Mouse (Mus musculus): ENCODE measurements at regions not wholly inside any gene's neighbourhood (a gene's known extent, or its start where the extent isn't known, plus 50 kb on each side); places are given as distances from the start of the nearest gene placed in this dataset.

DNA sequence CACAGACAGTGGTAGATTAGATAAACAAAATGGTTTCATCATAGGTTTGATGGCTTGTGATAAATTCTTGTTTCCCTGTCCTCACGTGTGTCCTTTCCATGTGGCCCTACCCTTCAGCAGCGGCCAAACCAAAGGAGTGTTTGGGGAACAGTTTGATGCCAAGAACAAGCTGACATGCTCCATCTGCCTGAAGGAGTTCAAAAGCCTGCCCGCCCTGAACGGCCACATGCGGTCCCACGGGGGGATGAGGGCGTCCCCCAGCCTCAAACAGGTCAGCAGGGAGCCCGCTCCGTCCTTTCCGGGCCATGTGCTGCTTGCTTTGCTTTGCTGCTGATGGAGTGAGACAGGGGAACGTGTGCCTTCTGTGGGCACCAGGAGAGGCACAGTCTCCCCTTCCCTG, 51.0 kb upstream of the Mrps10 start:
- WGBS, result 95% methylated on average over 11 of the region's 11 CpGs
- no peaks in the 10 kb centered on the region for H3K9me3 ChIP-seq (ENCODE audit: control insufficient read depth, low read length)
- peaks cover 11% of the 10 kb centered on the region; the same call in 1 of the 2 replicates for H3K36me3 ChIP-seq (ENCODE audit: control insufficient read depth, insufficient read depth, low read length)
- H3K27ac ChIP-seq (replicated peaks; ENCODE audit: low read depth, low read length), result no peak overlapping the region
- H3K4me1 ChIP-seq (ENCODE audit: control insufficient read depth, insufficient read depth, low read length), result no peaks in the 10 kb centered on the region
- no peak overlapping the region for H3K9ac ChIP-seq (ENCODE audit: low read length)
- no peaks in the 10 kb centered on the region for H3K27me3 ChIP-seq (ENCODE audit: control insufficient read depth, insufficient read depth, low read length)
- H3K4me3 ChIP-seq (ENCODE audit: low read depth, low read length), result no peak overlapping the region
- no peak overlapping the region for H3K4me2 ChIP-seq (ENCODE audit: low read depth, severe bottlenecking)
- no peak for ATAC-seq (ENCODE audit: insufficient number of reproducible peaks, low FRiP score, low TSS enrichment, low read depth)
- DNase-seq (ENCODE audit: low spot score), result no peak

DNA sequence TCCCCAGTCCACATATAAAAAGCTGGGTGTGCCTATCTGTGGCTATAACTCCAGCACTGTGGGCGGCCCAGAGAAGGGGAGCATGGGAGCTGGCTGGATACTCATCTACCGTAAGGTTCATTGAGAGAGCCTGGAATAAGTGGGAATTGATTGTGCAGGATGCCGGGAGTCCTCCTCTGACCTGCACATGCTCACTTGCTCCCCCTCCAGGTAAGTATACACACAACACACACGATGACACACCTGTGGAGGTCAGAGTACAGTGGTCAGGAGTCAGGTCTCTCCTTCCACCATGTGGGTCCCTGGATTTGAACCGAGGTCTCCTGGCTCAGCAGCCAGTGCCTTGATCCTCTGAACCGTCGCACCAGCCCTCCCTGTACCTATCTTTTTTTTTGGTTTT, 55.5 kb upstream of the Mrps10 start:
- ATAC-seq (ENCODE audit: insufficient number of reproducible peaks, low FRiP score, low TSS enrichment, low read depth) (no peak), DNase-seq (ENCODE audit: low spot score) (no peak)
- Histone ChIP-seq H3K36me3 (ENCODE audit: control insufficient read depth, insufficient read depth, low read length) (peaks cover 4% of the 10 kb centered on the region; the same call in 1 of the 2 replicates), H3K4me2 (ENCODE audit: low read depth, severe bottlenecking) (no peak overlapping the region), H3K27ac (replicated peaks; ENCODE audit: low read depth, low read length) (no peak overlapping the region), H3K27me3 (ENCODE audit: control insufficient read depth, insufficient read depth, low read length) (no peaks in the 10 kb centered on the region), H3K4me1 (ENCODE audit: control insufficient read depth, insufficient read depth, low read length) (no peaks in the 10 kb centered on the region), H3K9ac (ENCODE audit: low read length) (no peak overlapping the region), H3K9me3 (ENCODE audit: control insufficient read depth, low read length) (no peaks in the 10 kb centered on the region; the same call in 1 of the 2 replicates), H3K4me3 (ENCODE audit: low read depth, low read length) (no peak overlapping the region)
- 97% methylated on average over 7 of the region's 7 CpGs for WGBS

DNA sequence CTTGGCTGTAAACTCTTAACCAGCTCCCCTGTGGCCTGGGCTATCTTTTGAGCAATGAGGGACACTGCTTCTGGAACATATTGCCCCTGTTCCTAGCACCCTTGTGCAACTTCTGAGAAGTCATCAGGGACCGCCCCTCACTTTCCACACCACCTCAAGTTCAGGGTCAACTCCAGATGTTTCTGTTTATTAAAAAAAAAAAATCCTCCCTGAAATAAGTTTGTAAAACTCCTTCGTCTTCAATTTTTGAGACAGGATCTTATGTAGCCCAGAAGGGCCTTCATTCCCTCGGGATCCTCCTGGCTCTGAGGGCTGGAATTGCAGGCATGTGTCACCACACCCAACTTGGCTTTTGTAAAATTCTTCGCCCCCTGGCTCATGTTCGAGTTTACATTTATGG, 57.4 kb upstream of the Mrps10 start:
- no peak for DNase-seq (ENCODE audit: low spot score)
- Histone ChIP-seq H3K36me3 (ENCODE audit: control insufficient read depth, insufficient read depth, low read length) (peaks cover 4% of the 10 kb centered on the region; the same call in 1 of the 2 replicates), H3K4me2 (ENCODE audit: low read depth, severe bottlenecking) (no peak overlapping the region), H3K27me3 (ENCODE audit: control insufficient read depth, insufficient read depth, low read length) (no peaks in the 10 kb centered on the region), H3K4me3 (ENCODE audit: low read depth, low read length) (no peak overlapping the region), H3K27ac (replicated peaks; ENCODE audit: low read depth, low read length) (no peak overlapping the region), H3K9ac (ENCODE audit: low read length) (no peak overlapping the region), H3K4me1 (ENCODE audit: control insufficient read depth, insufficient read depth, low read length) (no peaks in the 10 kb centered on the region), H3K9me3 (ENCODE audit: control insufficient read depth, low read length) (no peaks in the 10 kb centered on the region; the same call in 1 of the 2 replicates)
- ATAC-seq (ENCODE audit: insufficient number of reproducible peaks, low FRiP score, low TSS enrichment, low read depth), result no peak
- 90% methylated on average over 5 of the region's 5 CpGs for WGBS

DNA sequence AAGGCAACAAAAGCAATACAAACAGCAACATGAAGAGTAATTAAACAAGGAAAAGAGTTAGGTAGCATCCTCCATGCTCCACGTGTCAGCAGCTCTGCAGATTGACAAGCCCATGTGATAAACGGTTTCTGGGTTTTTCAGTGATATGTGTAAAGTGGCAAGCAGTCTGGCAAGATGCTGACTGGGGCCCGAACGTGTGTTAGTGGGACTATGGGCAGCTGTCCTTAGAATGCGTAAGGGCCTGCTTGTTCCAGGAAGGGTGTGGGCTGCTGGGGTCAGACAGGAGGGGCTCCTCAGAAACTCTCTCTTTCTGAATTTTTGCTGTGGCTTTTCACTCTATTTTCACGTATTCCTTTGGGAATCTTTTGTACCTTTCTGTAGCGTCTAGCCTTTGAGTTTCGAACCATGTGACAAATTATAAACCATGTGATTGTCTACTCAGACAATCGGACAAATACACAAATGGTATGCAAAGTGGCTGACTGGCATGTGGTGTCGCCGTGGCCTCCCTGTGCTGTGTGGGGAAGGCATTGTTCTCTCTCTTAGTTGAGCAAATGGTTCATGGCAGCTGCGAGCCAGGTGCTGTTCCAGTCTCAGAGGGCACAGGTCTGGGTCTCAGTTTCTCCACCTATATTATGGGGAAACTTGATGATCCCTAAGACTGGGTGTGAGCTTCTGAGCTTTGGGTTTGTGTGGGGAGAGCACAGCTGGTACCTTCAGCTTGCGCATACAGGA, 62.5 kb upstream of the Mrps10 start:
- DNase-seq (ENCODE audit: low spot score), result no peak
- H3K27me3 ChIP-seq (ENCODE audit: control insufficient read depth, insufficient read depth, low read length), result no peaks in the 10 kb centered on the region
- H3K36me3 ChIP-seq (ENCODE audit: control insufficient read depth, insufficient read depth, low read length), result no peaks in the 10 kb centered on the region
- H3K27ac ChIP-seq (replicated peaks; ENCODE audit: low read depth, low read length), result no peak overlapping the region
- H3K4me2 ChIP-seq (ENCODE audit: low read depth, severe bottlenecking), result no peak overlapping the region
- ATAC-seq (ENCODE audit: insufficient number of reproducible peaks, low FRiP score, low TSS enrichment, low read depth), result no peak
- H3K4me1 ChIP-seq (ENCODE audit: control insufficient read depth, insufficient read depth, low read length), result no peaks in the 10 kb centered on the region
- H3K9ac ChIP-seq (ENCODE audit: low read length), result no peak overlapping the region
- no peak overlapping the region for H3K4me3 ChIP-seq (ENCODE audit: low read depth, low read length)
- 86% methylated on average over 13 of the region's 13 CpGs for WGBS
- H3K9me3 ChIP-seq (ENCODE audit: control insufficient read depth, low read length), result no peaks in the 10 kb centered on the region; the same call in 1 of the 2 replicates

DNA sequence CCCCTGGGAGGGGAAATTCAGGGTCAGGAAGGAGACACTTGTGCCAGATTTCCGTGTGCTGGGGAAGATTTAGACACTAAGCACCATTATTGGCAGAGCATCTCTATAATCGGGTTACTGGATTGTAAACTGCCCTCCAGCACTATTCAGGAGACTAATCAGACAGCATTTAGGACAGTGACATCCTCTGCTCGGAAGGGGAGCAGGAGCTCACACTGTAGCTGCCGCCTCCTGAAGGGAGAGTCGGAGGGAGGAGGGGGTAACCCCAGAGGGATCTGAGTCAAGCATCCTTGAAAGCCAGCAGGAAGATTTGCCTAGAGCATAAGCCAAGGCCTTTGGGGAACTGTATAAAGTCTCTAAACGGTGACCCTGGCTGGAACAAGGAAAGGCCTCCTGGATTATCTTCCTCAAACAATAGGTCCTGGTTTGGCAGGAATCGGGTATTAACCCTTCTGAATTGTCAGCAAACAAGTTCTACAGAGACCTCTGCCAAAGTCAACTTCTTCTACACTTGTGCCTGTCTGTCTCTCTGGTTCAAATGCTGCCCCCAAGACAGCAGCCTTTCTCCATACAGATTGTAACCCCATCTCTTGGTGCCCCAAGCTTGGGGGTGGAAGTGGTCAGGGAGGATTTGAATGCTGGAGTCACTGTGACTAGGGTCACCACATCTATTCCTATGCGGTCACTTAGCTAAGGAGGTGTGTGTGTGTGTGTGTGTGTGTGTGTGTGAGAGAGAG, 64.1 kb upstream of the Mrps10 start:
- DNase-seq (ENCODE audit: low spot score) (no peak), ATAC-seq (ENCODE audit: insufficient number of reproducible peaks, low FRiP score, low TSS enrichment, low read depth) (no peak)
- Histone ChIP-seq H3K9me3 (ENCODE audit: control insufficient read depth, low read length) (no peaks in the 10 kb centered on the region), H3K36me3 (ENCODE audit: control insufficient read depth, insufficient read depth, low read length) (no peaks in the 10 kb centered on the region), H3K27ac (replicated peaks; ENCODE audit: low read depth, low read length) (no peak overlapping the region), H3K9ac (ENCODE audit: low read length) (no peak overlapping the region), H3K4me3 (ENCODE audit: low read depth, low read length) (no peak overlapping the region), H3K4me2 (ENCODE audit: low read depth, severe bottlenecking) (no peak overlapping the region), H3K4me1 (ENCODE audit: control insufficient read depth, insufficient read depth, low read length) (no peaks in the 10 kb centered on the region), H3K27me3 (ENCODE audit: control insufficient read depth, insufficient read depth, low read length) (no peaks in the 10 kb centered on the region)
- 68% methylated on average over 8 of the region's 8 CpGs for WGBS

DNA sequence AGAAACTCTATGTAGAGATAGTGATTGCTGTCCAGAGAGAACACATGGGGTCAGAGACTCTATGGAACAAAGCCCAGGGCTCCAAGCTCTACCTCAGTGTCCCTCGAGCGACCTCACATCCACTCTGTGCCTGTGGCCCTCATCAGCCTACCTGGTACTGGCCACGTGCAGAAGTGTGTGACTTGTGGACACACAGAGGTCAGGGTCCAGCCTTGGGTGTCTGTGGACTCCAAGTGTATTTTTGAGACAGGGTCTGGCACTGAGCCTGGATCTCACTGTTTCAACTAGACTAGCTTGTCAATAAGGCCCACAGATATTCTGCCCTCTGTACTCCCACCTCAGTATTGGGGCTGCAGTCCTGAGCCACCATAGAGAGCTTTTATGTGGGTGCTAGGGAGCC, 65.1 kb upstream of the Mrps10 start:
- DNase-seq (ENCODE audit: low spot score) (no peak), ATAC-seq (ENCODE audit: insufficient number of reproducible peaks, low FRiP score, low TSS enrichment, low read depth) (no peak)
- no peak overlapping the region for H3K27ac ChIP-seq (replicated peaks; ENCODE audit: low read depth, low read length)
- no peaks in the 10 kb centered on the region for H3K4me1 ChIP-seq (ENCODE audit: control insufficient read depth, insufficient read depth, low read length)
- no peak overlapping the region for H3K9ac ChIP-seq (ENCODE audit: low read length)
- no peaks in the 10 kb centered on the region for H3K27me3 ChIP-seq (ENCODE audit: control insufficient read depth, insufficient read depth, low read length)
- H3K4me3 ChIP-seq (ENCODE audit: low read depth, low read length), result no peak overlapping the region
- no peaks in the 10 kb centered on the region for H3K36me3 ChIP-seq (ENCODE audit: control insufficient read depth, insufficient read depth, low read length)
- 95% methylated on average over 3 of the region's 3 CpGs for WGBS
- H3K9me3 ChIP-seq (ENCODE audit: control insufficient read depth, low read length), result no peaks in the 10 kb centered on the region
- no peak overlapping the region for H3K4me2 ChIP-seq (ENCODE audit: low read depth, severe bottlenecking)

DNA sequence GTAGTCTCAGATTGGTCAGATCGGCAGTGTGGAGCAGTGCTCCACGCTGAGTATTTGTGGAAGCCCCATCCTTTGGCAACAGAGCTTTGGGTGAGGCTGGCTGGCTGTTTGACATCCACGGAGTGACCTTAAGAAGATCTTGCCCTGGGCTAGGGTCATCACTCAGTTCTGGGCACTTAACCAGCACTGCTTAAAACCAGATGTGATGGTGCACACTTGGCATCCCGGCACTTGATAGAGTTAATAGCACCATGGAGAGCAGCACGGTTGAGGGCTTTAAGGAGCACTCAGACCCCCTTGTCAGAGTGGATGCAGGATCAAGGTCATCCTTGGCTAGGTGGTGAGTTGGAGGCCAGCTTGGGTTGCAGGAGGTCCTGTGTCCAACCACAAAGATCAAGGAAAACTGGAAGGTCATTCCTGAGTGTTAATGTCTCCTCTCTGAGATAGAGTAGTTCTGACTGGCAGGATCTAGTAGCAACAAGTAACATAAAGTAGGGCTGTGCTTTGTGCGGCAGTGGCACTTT, 70.2 kb upstream of the Mrps10 start:
- H3K9ac ChIP-seq (ENCODE audit: low read length), result no peak overlapping the region
- H3K36me3 ChIP-seq (ENCODE audit: control insufficient read depth, insufficient read depth, low read length), result no peaks in the 10 kb centered on the region
- 87% methylated on average over 6 of the region's 6 CpGs for WGBS
- no peaks in the 10 kb centered on the region for H3K9me3 ChIP-seq (ENCODE audit: control insufficient read depth, low read length)
- no peak overlapping the region for H3K4me2 ChIP-seq (ENCODE audit: low read depth, severe bottlenecking)
- no peak for ATAC-seq (ENCODE audit: insufficient number of reproducible peaks, low FRiP score, low TSS enrichment, low read depth)
- DNase-seq (ENCODE audit: low spot score), result no peak
- H3K27me3 ChIP-seq (ENCODE audit: control insufficient read depth, insufficient read depth, low read length), result no peaks in the 10 kb centered on the region
- no peak overlapping the region for H3K27ac ChIP-seq (replicated peaks; ENCODE audit: low read depth, low read length)
- no peak overlapping the region for H3K4me3 ChIP-seq (ENCODE audit: low read depth, low read length)
- peaks cover 3% of the 10 kb centered on the region; the same call in 1 of the 2 replicates for H3K4me1 ChIP-seq (ENCODE audit: control insufficient read depth, insufficient read depth, low read length)

DNA sequence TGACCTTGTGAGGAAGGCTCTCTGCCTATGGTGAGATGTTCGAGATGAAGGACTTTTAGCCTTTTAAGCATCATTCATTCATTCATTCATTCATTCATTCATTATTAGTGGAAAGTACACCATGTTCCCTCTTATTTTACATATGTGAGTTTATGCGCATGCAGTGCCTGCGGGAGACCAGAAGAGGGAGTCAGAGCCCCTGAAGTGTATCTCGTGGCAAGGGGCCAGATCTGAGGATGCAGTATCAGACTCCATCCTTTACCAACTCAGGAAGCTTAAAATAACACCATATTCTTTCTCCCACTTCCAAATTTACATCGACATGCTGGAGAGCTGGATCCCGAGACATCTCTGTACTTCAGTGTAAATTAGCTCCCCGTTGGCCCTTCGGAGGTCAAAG, 70.7 kb upstream of the Mrps10 start:
- Histone ChIP-seq H3K4me1 (ENCODE audit: control insufficient read depth, insufficient read depth, low read length) (peaks cover 3% of the 10 kb centered on the region; the same call in 1 of the 2 replicates), H3K27ac (replicated peaks; ENCODE audit: low read depth, low read length) (no peak overlapping the region), H3K4me3 (ENCODE audit: low read depth, low read length) (no peak overlapping the region), H3K4me2 (ENCODE audit: low read depth, severe bottlenecking) (no peak overlapping the region), H3K9me3 (ENCODE audit: control insufficient read depth, low read length) (no peaks in the 10 kb centered on the region), H3K36me3 (ENCODE audit: control insufficient read depth, insufficient read depth, low read length) (no peaks in the 10 kb centered on the region), H3K27me3 (ENCODE audit: control insufficient read depth, insufficient read depth, low read length) (no peaks in the 10 kb centered on the region), H3K9ac (ENCODE audit: low read length) (no peak overlapping the region)
- no peak for ATAC-seq (ENCODE audit: insufficient number of reproducible peaks, low FRiP score, low TSS enrichment, low read depth)
- no peak for DNase-seq (ENCODE audit: low spot score)
- WGBS, result 88% methylated on average over 8 of the region's 8 CpGs

Measured in limb, embryonic 11.5 days (tissue).